Mouse (Mus musculus) Muller cell, postnatal 12 days (primary cell): ENCODE measurements around the gene Xrra1.
"Not testable (repeated sequence)": the region's sequence is repeated elsewhere in the genome, so short reads cannot be mapped to it uniquely, and the experiment has no call there.

Experiments
- DNase-seq: peaks from one replicate; pipeline ENCODE4 v3.0.0-alpha.2; 2015; ENCODE audit errors: inconsistent ontology term

Xrra1 gene

GRCm38 (mm10) chr7:99953442-99954098 lies 94.7 kb downstream of the Xrra1 start:
- DNase-seq = no peak

- DNase-seq = no peak
Measured at GRCm38 (mm10) chr7:99954212-99954611, 95.3 kb downstream of the Xrra1 start.

GRCm38 (mm10) chr7:99956095-99956494 lies 97.2 kb downstream of the Xrra1 start:
- no peak for DNase-seq

- no peak for DNase-seq
Measured at GRCm38 (mm10) chr7:99957226-99957965, 98.5 kb downstream of the Xrra1 start.

GRCm38 (mm10) chr7:99960571-99960970 lies 101.7 kb downstream of the Xrra1 start:
- not testable (repeated sequence) for DNase-seq

GRCm38 (mm10) chr7:99961518-99961917 lies 102.6 kb downstream of the Xrra1 start:
- DNase-seq = no peak

- no peak for DNase-seq
Measured at GRCm38 (mm10) chr7:99962536-99963236, 103.8 kb downstream of the Xrra1 start.

- no peak for DNase-seq
Measured at GRCm38 (mm10) chr7:99963237-99963860, 104.4 kb downstream of the Xrra1 start.

- DNase-seq = peak; percentile 26
Measured at GRCm38 (mm10) chr7:99965020-99965841, 106.3 kb downstream of the Xrra1 start.

GRCm38 (mm10) chr7:99966011-99966721 lies 107.2 kb downstream of the Xrra1 start:
- no peak for DNase-seq
